Mouse (Mus musculus) liver, embryonic 11.5 days (tissue): ENCODE measurements around the gene Vipr2. TPM values are rescaled to one million over a fixed set of nuclear protein-coding genes. Genes with fewer than 3 reads are reported as not detected.
A peak's percentile ranks its signal among the peaks of the same experiment; 100 is the strongest.

Source experiments
- ATAC-seq: fragments of 200-750 bp; cut with Nextera tagmentation; replicated peaks from 2 replicates; pipeline ENCODE4 v1.8.0; 2017; ENCODE audit warnings: moderate number of reproducible peaks, mild to moderate bottlenecking, moderate TSS enrichment, moderate library complexity; ENCODE audit not compliant: low FRiP score
- DNase-seq: peaks from one replicate; pipeline ENCODE4 v3.0.0-alpha.2; 2017; ENCODE audit warnings: low spot score
- H3K27ac ChIP-seq: fragments of 300-500 bp; sonication (generic); 2 replicates; pipeline ENCODE4 v1.5.1; 2014; ENCODE audit warnings: mild to moderate bottlenecking, low read depth, low read length, control low read depth
- H3K27me3 ChIP-seq: fragments of 300-500 bp; sonication (generic); replicated peaks from 2 replicates; pipeline ENCODE4 v1.6.1; 2014; ENCODE audit warnings: low read length, mixed read lengths; ENCODE audit not compliant: control insufficient read depth, insufficient read depth
- H3K36me3 ChIP-seq: fragments of 300-500 bp; sonication (generic); 2 replicates; pipeline ENCODE4 v1.6.1; 2014; ENCODE audit warnings: mild to moderate bottlenecking, low read length, moderate library complexity, mixed read lengths; ENCODE audit not compliant: control insufficient read depth, insufficient read depth
- H3K4me1 ChIP-seq: fragments of 300-500 bp; sonication (generic); replicated peaks from 2 replicates; pipeline ENCODE4 v1.6.1; 2014; ENCODE audit warnings: low read length, mixed read lengths; ENCODE audit not compliant: control insufficient read depth, insufficient read depth
- H3K4me2 ChIP-seq: fragments of 300-500 bp; sonication (generic); 2 replicates; pipeline ENCODE4 v1.6.1; 2014; ENCODE audit warnings: mild to moderate bottlenecking, control low read depth, moderate library complexity
- H3K4me3 ChIP-seq: fragments of 300-500 bp; sonication (generic); 2 replicates; pipeline ENCODE4 v1.5.1; 2014; ENCODE audit warnings: low read depth, low read length, control low read depth
- H3K9ac ChIP-seq: fragments of 300-500 bp; sonication (generic); 2 replicates; pipeline ENCODE4 v1.6.1; 2014; ENCODE audit warnings: low read depth, low read length, control low read depth
- H3K9me3 ChIP-seq: fragments of 300-500 bp; sonication (generic); 2 replicates; pipeline ENCODE4 v1.6.1; 2016; ENCODE audit warnings: low read length, inconsistent platforms, mixed read lengths; ENCODE audit not compliant: control insufficient read depth
- WGBS: fragments of 180-500 bp; shearing (Covaris S2); extraction: QIAGEN DNeasy Blood & Tissue Kit; methylation state at CpG from one replicate; pipeline ENCODE4 v1.1.7; 2014; 5-methylcytosine and 5-hydroxymethylcytosine counted together
- polyA plus RNA-seq: library from polyadenylated mRNA; unstranded; fragments of >200 nt; fragmentation: Nextera tagmentation; extraction: Ambion mirVana; gene quantifications from 2 replicates; pipeline ENCODE4 v1.2.1, GENCODE M21; 2014

Gene Vipr2
- 0.40 and 1.1 TPM in 2 replicates for polyA plus RNA-seq

- Histone ChIP-seq H3K27ac (no peak within 1 kb of the TSS), H3K27me3 (peaks cover 18% of the 10 kb centered on the region), H3K4me1 (no peaks in the 10 kb centered on the region), H3K9ac (peak within 1 kb of the TSS; percentile 55), H3K4me3 (peak within 1 kb of the TSS; percentile 48), H3K9me3 (no peaks in the 10 kb centered on the region), H3K36me3 (no peaks in the 10 kb centered on the region), H3K4me2 (peak within 1 kb of the TSS; percentile 75)
- WGBS = 7% methylated on average over 33 of the region's 33 CpGs
- ATAC-seq (peak; percentile 83), DNase-seq (peak; percentile 71)
Observed at GRCm38 (mm10) chr12:116077074-116077854, at the start of gene Vipr2. TSS of gene Vipr2 (plus strand) at chr12:116077726.

- Histone ChIP-seq H3K4me3 (no peak overlapping the region), H3K9ac (no peak overlapping the region), H3K4me2 (no peak overlapping the region), H3K4me1 (no peaks in the 10 kb centered on the region), H3K27me3 (no peaks in the 10 kb centered on the region), H3K27ac (no peak overlapping the region), H3K36me3 (no peaks in the 10 kb centered on the region), H3K9me3 (no peaks in the 10 kb centered on the region)
- DNase-seq (no peak), ATAC-seq (no peak)
- WGBS = 44% methylated on average over 2 of the region's 2 CpGs
Observed at GRCm38 (mm10) chr12:116028095-116028494, 49.4 kb upstream of the Vipr2 start.

GRCm38 (mm10) chr12:116035346-116035745, 42.2 kb upstream of the Vipr2 start:
- Histone ChIP-seq H3K9me3 (no peaks in the 10 kb centered on the region; the same call in 1 of the 2 replicates), H3K9ac (no peak overlapping the region), H3K27ac (no peak overlapping the region), H3K4me2 (no peak overlapping the region), H3K27me3 (no peaks in the 10 kb centered on the region), H3K36me3 (no peaks in the 10 kb centered on the region), H3K4me1 (no peaks in the 10 kb centered on the region), H3K4me3 (no peak overlapping the region)
- ATAC-seq = no peak
- no peak for DNase-seq
- 68% methylated on average over 5 of the region's 5 CpGs for WGBS

- H3K36me3 ChIP-seq = no peaks in the 10 kb centered on the region
- no peak overlapping the region for H3K4me3 ChIP-seq
- no peak for DNase-seq
- H3K27ac ChIP-seq = no peak overlapping the region
- H3K27me3 ChIP-seq = no peaks in the 10 kb centered on the region
- no peak overlapping the region for H3K4me2 ChIP-seq
- H3K9me3 ChIP-seq = no peaks in the 10 kb centered on the region
- no peak overlapping the region for H3K9ac ChIP-seq
- peaks cover 9% of the 10 kb centered on the region for H3K4me1 ChIP-seq
- WGBS = 82% methylated on average over 5 of the region's 5 CpGs
- ATAC-seq = no peak
Observed at GRCm38 (mm10) chr12:116044785-116045184, 32.7 kb upstream of the Vipr2 start.

- no peaks in the 10 kb centered on the region for H3K36me3 ChIP-seq
- H3K9ac ChIP-seq = peak within 1 kb of the TSS; percentile 49
- peak within 1 kb of the TSS; percentile 75 for H3K4me2 ChIP-seq
- no peaks in the 10 kb centered on the region for H3K9me3 ChIP-seq
- H3K27ac ChIP-seq = peak within 1 kb of the TSS; percentile 62
- no peaks in the 10 kb centered on the region for H3K27me3 ChIP-seq
- peak within 1 kb of the TSS; percentile 56 for H3K4me3 ChIP-seq
- 2% methylated on average over 55 of the region's 55 CpGs for WGBS
- ATAC-seq = peak; percentile 99
- DNase-seq = peak; percentile 91
- H3K4me1 ChIP-seq = peaks cover 9% of the 10 kb centered on the region
Observed at GRCm38 (mm10) chr12:116047440-116048377, 29.8 kb upstream of the Vipr2 start, which contains the start of gene Zfp386. TSS of gene Zfp386 (plus strand) at chr12:116047724.

- 70% methylated on average over 7 of the region's 7 CpGs for WGBS
- H3K9ac ChIP-seq = no peak overlapping the region
- no peak for DNase-seq
Observed at GRCm38 (mm10) chr12:116048766-116049165, 28.8 kb upstream of the Vipr2 start.

GRCm38 (mm10) chr12:116049236-116049635, 28.3 kb upstream of the Vipr2 start:
- Histone ChIP-seq H3K36me3 (no peaks in the 10 kb centered on the region; the same call in 1 of the 2 replicates), H3K9me3 (no peaks in the 10 kb centered on the region), H3K27ac (no peak overlapping the region), H3K4me1 (peaks cover 9% of the 10 kb centered on the region), H3K9ac (no peak overlapping the region), H3K27me3 (no peaks in the 10 kb centered on the region), H3K4me3 (no peak overlapping the region), H3K4me2 (peak overlapping the region; percentile 75; the same call in 1 of the 2 replicates)
- WGBS = 82% methylated on average over 3 of the region's 3 CpGs
- ATAC-seq (no peak), DNase-seq (no peak)

More at GRCm38 (mm10) chr12:116048766-116049165, 28.8 kb upstream of the Vipr2 start:
- ATAC-seq = no peak
- H3K4me1 ChIP-seq = peaks cover 9% of the 10 kb centered on the region
- no peaks in the 10 kb centered on the region for H3K36me3 ChIP-seq
- peak overlapping the region; percentile 75 for H3K4me2 ChIP-seq
- peak overlapping the region; percentile 56 for H3K4me3 ChIP-seq
- no peaks in the 10 kb centered on the region for H3K27me3 ChIP-seq
- H3K9me3 ChIP-seq = no peaks in the 10 kb centered on the region
- H3K27ac ChIP-seq = no peak overlapping the region

- ATAC-seq = no peak
- H3K27me3 ChIP-seq = no peaks in the 10 kb centered on the region
- 73% methylated on average over 6 of the region's 6 CpGs for WGBS
- H3K27ac ChIP-seq = no peak overlapping the region
- peaks cover 9% of the 10 kb centered on the region for H3K4me1 ChIP-seq
- peaks cover 4% of the 10 kb centered on the region; the same call in 1 of the 2 replicates for H3K36me3 ChIP-seq
- no peak overlapping the region for H3K4me3 ChIP-seq
- DNase-seq = no peak
- H3K9me3 ChIP-seq = no peaks in the 10 kb centered on the region
- no peak overlapping the region for H3K9ac ChIP-seq
- H3K4me2 ChIP-seq = no peak overlapping the region
Observed at GRCm38 (mm10) chr12:116049701-116050100, 27.8 kb upstream of the Vipr2 start.
